23 mouse cellular contexts compared by ENCODE assay signal in genomic region chr5:120900666-120901065, GRCm38 (mm10). TPM values are rescaled to one million over a fixed set of nuclear protein-coding genes. Genes with fewer than 3 reads are reported as not detected.
"Had no signal": no experiment of that assay in that cellular context is flagged by ENCODE, and none has a peak within 500 bp of the region (broad histone marks: within the 10 kb centered on the region; RNA-seq: fewer than 3 reads in every experiment).

No protein-coding gene starts in this region.

- H3K9ac ChIP-seq: neural tube, embryonic 15.5 days; stomach, embryonic 15.5 days had no signal

- DNase-seq: retina, postnatal 1 day; right cerebral cortex, adult 18-20 months; right cerebral cortex, postnatal 14 days; right cerebral cortex, postnatal 25 days; right cerebral cortex, postnatal 4 days; spleen, adult 18-20 months; thymus, adult 18-20 months; thymus, adult 2 months; thymus, postnatal 14 days; thymus, postnatal 25 days; thymus, postnatal 36 days; thymus, postnatal 4 days had no signal

- H3K4me3 ChIP-seq: neural tube, embryonic 15.5 days; stomach, embryonic 15.5 days had no signal

- H3K27me3 ChIP-seq: neural tube, embryonic 15.5 days; stomach, embryonic 15.5 days had no signal

- H3K4me2 ChIP-seq: neural tube, embryonic 15.5 days; stomach, embryonic 15.5 days had no signal

- H3K36me3 ChIP-seq: neural tube, embryonic 15.5 days; stomach, embryonic 15.5 days had no signal

- H3K9me3 ChIP-seq: stomach, embryonic 15.5 days had no signal

- H3K4me1 ChIP-seq: neural tube, embryonic 15.5 days; stomach, embryonic 15.5 days had no signal

- H3K27ac ChIP-seq: neural tube, embryonic 15.5 days; stomach, embryonic 15.5 days; stomach, postnatal 0 days had no signal

RNA-seq across cellular contexts. Expression of gene Oas1g, which starts 13.3 kb away (rescaled TPM):
- polyA plus RNA-seq: neural tube, embryonic 14.5 days; testis, adult 2 months had no signal

RNA-seq across cellular contexts. Expression of gene Oas1d, which starts 13.7 kb away (rescaled TPM):
- total RNA-seq: neutrophil, adult 5-6 weeks had no signal
- polyA plus RNA-seq: neural tube, embryonic 14.5 days; neural tube, embryonic 15.5 days; spleen, adult 2 months; stomach, embryonic 14.5 days; stomach, embryonic 15.5 days; stomach, embryonic 16.5 days; testis, adult 2 months; urinary bladder, adult 2 months had no signal

RNA-seq across cellular contexts. Expression of gene Oas1h, which starts 39.4 kb away (rescaled TPM):
- total RNA-seq: neutrophil, adult 5-6 weeks had no signal
- polyA plus RNA-seq: neural tube, embryonic 14.5 days; neural tube, embryonic 15.5 days; small intestine, adult 2 months; spleen, adult 2 months; stomach, embryonic 14.5 days; stomach, embryonic 15.5 days; stomach, embryonic 16.5 days; stomach, postnatal 0 days; testis, adult 2 months; urinary bladder, adult 2 months had no signal

RNA-seq across cellular contexts. Expression of gene Oas1f, which starts 53.5 kb away (rescaled TPM):
- total RNA-seq: neutrophil, adult 5-6 weeks had no signal
- polyA plus RNA-seq: neural tube, embryonic 14.5 days; neural tube, embryonic 15.5 days; spleen, adult 2 months; stomach, embryonic 15.5 days; stomach, embryonic 16.5 days; stomach, postnatal 0 days; testis, adult 2 months had no signal
